Mouse (Mus musculus): ENCODE data around the gene Mnat1.

Mnat1 gene

DNA sequence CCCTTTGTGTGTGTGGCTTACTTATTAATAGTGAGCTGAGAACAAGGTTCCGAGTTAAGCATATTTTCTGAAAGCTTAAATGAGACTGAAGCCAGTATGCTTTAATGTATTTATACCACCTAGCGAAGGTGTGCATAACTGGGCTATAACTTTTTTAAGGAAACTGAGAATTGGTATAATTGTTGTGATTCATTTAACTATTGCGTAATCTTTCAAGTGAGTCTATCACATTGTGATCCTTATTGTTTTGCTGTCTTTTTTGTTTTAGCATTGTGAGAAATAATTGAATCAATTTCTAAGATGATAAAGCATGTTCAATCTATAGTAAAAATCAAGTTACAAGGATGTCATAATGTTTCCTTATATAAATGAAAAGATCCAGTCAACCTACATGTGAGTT is 104.9 kb downstream of the Mnat1 start:
- no peak for DNase-seq (ENCODE audit: low read depth, low spot score)

DNA sequence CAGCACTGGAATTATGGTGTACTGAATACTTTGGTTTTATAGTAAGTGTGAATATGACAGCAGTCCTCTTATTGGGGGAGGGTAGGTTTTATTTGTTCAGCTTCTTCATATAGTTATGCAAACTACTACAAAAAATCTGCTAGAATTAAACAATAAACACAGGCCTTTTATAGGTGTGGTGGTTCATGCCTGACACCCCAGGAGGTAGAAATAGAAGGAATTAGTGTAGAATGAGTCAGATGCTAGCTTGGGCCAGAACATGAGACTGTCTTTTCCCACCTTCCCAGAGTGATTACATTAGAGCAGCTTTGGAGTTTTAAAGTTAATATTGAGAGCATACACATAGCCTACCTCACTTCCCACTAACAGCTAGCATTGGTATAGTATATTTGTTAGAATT is 106.7 kb downstream of the Mnat1 start:
- no peak for DNase-seq (ENCODE audit: low read depth, low spot score)

DNA sequence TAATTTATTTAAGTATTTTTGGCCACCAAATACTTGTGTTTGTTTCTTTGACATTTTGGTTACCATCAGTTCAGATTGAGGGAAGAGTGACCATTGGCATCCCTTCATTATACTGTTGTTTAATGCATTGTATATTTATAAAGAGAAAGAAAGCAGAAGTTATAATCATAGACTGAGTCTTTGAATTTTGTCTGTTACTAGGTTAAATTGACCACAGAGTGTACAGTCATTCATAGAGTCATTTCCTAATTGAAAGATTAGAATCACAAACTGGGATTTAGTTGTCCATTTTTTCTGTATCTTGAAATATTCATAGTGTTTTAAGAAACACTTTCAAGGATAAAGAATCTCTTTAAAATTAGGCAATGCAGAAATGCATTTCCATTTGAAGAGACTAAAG is 108.0 kb downstream of the Mnat1 start:
- DNase-seq (ENCODE audit: low read depth, low spot score) = no peak

DNA sequence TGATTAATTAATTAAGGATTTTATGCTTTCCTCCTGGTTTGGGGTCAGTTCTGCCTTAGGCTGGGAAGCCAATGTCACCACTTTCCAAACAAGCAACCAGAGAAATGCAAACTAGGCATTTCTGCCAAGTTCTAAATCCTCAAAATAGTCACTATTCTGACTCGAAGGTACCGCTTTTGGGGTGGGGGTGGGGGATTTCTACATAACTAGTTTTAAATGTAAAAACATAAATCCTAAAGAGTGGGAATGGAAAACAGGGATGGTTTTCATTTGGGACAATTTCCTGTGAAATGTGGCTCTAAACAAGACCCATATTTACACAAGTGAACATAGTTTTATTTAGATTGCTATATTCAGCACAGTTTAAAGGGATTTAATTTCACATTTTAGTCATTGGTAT is 109.1 kb downstream of the Mnat1 start:
- no peak for DNase-seq (ENCODE audit: low read depth, low spot score)

DNA sequence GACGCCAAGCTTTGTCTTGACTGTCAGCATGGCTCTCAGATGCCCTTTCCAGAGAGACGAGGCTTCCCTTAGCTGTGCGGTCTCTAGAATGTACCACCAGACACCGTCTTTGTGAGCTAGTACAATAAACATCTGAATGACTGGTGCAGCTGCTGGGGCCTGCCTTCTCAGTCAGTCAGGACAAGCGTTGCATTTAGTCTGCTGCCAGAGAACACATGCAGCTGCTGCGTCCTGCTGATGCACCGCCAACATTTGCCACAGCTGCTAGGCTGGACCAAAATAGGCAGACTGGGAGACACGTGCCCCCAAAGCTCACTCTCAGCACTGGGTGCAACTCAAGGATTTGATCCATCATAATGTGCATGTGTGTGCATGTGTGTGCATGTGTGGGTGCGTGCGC is 118.4 kb downstream of the Mnat1 start:
- DNase-seq (ENCODE audit: low read depth, low spot score) = no peak

DNA sequence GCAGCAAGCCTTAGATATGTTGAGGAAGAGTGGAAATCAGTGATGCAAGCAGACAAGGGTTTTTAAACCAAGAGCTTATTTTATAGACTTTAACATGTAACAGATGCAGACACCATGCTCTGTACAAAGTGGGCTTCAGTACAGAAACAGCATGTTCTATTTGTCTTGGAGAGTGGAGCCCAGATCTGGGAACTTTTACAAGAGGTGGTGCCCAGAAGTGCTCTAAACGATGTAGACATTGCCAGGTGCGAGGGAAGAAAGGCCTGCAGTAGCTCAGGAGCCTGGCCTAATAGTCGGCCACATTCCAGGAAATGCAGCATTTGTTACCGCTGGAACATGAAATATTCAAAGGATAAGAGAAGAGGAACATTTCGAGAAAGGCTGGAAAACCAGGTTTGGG is 122.2 kb downstream of the Mnat1 start:
- DNase-seq (ENCODE audit: low read depth, low spot score) = no peak

DNA sequence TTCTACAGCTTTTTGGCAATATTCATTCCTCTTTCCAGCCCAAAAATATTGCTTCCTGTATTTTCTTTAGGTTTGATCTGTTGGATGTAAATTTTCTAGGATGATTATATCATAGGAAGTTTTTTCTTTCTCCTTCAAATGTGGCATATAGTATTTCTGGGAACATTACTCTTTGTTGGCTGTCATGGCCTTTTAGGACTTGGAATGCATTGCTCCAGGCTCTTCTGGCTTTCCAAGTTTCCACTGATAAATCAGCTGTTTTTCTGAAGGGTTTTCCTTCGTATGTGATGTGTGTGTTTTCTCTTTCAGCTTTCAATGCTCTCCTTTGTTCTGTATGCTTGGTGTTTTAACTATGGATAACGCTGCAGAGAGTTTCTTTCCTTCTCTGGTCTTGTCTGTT is 131.5 kb downstream of the Mnat1 start:
- no peak for DNase-seq (ENCODE audit: low read depth, low spot score)

DNA sequence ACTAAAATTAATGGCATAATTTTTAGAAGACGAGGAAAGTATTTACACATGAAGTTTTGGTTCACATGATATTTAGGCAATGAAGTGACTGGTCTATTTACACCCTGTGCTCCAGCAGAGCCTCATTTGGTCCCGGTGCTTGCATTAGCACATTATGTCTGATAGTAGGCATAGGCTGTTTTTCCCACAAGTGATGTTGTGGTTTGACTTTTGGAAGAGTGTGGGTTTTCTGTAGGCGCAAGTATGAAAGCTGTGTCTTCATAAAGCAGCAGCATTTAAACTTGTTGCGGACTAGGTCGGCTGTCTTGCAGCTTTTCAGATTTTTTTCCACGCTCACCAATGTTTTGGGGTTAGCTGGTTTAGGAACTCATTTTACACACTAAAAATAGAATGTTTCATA is 135.8 kb downstream of the Mnat1 start:
- no peak for DNase-seq (ENCODE audit: low read depth, low spot score)

DNA sequence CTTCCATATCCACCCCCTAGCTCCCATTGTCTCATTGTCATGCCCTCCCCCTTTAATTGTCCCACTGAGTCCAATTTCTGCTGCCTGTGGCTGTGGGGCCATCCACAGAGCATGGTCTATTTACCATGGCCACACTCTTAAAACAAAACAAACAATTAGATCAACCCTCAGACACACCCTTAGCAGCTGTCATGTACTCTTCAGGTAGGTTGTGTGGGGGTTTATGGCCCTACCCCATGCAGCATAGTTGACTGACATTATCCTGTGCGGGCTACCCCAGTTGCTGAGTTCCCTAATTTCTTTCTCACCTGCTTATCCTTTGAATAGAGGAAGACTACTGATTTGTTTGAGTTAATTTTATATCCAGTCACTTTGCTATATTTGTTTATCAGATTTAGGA is 136.8 kb downstream of the Mnat1 start:
- DNase-seq (ENCODE audit: low read depth, low spot score) = no peak

DNA sequence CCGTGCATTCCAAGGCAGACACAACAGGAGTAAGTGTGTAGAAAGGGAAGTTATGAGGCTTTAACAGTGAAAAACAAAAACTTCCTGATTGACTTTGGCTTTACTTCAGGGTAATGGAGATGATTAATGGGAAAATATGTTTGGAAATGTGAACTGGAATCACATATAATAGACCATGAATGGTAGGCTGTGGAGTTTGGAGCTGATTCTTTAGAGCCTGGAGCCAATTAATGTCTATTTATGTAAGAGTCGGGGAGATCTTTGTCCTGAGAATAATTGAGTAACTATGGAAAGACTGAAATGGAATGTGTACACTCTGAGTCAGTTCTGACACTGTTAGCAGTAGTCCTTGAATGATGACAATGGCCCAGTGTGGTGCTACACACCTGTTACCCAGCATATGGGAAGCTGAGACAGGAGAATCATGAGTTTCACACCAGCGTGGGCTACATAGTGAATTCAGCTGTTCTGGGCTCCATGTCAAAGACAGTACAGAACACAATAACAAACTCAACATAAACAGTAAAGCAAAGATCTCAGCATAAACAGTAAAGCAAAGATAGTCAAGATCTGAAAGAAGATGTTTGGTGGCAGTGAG is 142.0 kb downstream of the Mnat1 start:
- DNase-seq (ENCODE audit: low read depth, low spot score) = no peak

DNA sequence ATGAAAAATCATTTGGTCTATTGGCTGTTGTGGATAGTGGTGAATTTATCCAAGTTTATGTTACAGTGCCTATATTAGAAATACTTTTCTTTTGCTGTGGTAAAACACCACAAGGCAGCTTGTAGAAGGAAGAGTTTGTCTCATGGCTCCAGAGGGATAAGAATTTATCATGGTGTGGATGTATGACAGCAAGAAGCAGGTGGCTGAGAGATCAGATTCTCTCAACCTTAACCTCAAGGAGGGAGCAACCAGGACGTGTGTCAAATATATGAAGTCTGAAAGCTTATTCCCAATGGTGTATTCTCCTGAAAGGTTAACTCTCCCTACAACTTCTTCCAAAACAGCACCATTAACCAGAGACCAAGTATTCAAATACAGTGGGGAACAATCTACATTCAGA is 143.1 kb downstream of the Mnat1 start:
- DNase-seq (ENCODE audit: low read depth, low spot score) = no peak

DNA sequence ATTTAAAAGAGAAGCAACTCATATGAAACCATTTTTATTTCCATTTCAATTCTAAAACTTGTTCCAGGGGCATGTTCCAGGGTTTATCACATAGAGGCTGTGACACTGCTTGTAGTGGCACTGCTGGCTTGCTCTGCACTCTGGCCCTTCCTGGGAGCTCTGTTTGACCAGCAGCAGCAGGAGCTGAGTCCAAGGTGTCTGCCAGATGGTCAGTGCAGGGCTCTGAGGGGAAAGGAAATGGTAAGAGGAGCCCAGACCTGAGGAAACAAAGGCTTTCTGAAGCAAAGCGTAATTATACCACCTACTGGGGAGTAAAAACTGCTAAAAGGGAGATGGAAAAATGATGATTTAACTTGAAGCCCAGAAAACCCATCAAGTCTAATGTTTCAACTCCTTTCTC is 145.0 kb downstream of the Mnat1 start:
- DNase-seq (ENCODE audit: low read depth, low spot score) = no peak

DNA sequence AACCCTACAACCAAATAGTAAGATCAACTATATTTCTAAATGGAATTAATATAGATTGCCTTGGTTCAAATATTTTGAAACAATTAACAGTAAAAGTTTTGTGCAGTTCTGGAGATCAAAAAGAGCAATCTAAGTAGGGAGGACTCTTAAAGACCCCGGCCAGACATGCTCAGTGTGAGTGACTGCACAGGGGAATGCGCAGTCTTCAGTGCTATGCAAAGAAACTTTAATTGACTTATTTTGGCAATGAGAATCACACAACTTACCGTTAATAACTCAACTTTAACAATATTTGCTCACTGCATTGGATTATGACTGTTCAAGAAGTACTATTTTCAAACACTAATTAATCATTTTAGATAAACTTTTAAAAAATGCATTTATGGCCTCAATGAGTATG is 146.0 kb downstream of the Mnat1 start:
- DNase-seq (ENCODE audit: low read depth, low spot score) = no peak

DNA sequence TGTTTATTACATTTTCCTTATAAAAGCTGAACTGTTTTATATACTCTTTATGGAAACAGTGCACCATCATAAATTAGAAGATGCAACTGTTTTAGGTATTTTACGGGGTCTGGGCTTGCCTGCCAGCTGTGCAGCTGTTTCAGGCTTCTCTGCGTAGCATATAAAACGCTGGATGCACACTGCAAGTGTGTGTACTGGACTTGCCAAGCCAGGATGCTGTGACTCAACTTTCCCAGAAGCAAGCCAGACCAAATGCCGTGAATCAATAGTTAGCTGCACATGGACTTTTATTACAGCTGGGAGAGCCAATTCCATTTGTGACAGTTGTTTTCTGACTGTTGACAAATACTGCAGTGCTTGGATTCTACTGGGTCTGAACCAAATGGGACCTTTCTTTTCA is 146.4 kb downstream of the Mnat1 start:
- no peak for DNase-seq (ENCODE audit: low read depth, low spot score)

DNA sequence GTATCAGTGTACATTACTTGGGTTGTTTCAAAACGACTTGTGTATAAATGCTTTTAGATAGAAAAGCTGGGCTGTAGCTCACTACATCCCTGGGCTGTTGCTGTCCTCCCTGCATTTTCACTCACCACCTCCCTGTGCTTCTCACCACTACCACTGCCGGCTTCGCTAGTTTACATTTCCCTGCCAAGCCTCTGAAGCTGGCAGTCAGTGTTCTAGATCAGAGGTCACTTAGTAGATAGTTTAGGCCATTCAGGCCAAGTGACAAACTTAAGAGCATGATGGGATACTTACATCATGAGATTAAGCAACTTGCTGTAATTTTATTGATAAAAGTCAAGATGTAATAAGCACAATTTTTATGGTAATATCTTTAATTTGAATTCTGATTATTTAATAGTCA is 151.4 kb downstream of the Mnat1 start:
- no peak for DNase-seq (ENCODE audit: low read depth, low spot score)

DNA sequence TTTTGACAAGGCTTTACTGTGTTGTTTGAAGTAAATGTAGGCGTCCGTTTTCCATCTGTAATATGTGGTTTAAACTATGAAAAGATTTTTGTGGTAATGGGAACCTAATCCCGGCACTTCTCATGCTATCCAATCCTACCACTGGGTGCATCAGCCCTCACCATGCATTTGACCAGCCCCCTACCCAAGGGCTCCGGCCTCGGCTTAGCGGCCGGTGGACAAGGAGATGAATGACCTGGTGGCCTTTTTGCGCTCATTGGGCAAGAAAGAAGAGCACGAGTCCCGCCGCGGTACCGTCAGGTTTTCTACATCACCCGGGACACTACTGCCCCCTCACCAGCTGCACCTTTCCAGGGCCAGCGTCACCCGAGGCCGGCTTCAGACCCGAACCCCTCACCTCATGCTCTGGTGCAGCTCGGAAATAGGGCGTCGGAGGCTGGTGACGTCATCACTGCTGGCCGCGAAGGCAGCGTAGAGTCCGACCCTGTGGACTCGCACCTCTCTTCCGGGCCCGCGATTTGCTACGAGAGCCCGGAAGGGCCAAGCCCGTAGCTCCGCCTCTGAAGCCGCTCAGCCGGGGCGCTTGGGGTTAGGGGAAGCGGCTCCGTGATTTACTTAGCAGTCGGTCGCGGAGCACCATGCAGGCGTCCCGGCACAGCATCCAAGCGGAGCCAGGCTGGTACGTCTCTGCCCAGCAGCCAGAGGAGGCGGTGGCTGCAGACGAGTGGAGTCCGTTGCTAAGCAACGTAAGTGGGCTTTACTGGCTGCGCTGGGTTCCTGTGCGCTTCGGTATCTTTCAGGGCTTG is 163.0 kb downstream of the Mnat1 start, which contains the start of the genes Trmt5 and Slc38a6:
Gene Trmt5 (minus strand): TSS at position 424 of the 806 bp plus-strand sequence.
Gene Slc38a6 (plus strand): TSS at position 493 of the 806 bp plus-strand sequence.
- peak; percentile 93 for DNase-seq (ENCODE audit: low read depth, low spot score)

DNA sequence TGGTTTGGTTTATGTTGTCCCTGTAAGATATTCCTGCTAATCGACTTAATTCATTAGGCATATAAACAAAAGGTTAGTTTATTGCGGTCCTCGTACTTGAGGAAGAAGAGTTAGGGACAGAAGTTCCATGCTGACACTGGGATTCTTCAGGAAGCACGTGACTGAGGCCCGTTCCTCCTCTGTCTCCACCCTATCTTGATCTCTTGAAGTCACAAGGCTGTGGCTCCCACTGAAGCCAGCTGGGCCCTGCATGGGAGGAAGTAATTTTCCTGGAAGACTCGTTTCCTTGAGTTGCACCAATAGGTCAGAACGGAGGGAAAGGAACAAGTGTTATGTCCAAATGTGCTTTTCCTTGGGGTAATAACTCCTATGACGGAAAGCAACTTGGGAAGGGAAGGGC is 164.1 kb downstream of the Mnat1 start:
- DNase-seq (ENCODE audit: low read depth, low spot score) = no peak

DNA sequence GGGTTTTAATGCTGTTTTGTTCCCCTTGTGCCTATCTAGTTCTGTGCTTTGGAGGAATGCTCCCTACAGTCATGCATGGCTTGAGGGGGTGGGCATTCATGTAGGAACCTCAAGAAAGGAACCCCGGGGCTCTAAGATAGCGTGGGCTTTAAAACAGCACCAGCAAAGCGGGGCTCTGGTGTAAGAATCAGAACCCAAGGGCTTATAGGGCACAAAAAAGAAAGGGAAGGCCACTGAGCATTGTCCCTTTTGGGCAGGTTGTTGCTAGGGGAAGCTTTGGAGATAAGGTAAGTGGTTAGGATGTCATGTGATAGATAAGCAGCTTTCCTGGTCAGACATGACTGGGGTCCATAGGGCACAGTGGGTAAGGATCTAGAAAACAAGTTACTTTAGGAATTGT is 165.1 kb downstream of the Mnat1 start:
- no peak for DNase-seq (ENCODE audit: low read depth, low spot score)

DNA sequence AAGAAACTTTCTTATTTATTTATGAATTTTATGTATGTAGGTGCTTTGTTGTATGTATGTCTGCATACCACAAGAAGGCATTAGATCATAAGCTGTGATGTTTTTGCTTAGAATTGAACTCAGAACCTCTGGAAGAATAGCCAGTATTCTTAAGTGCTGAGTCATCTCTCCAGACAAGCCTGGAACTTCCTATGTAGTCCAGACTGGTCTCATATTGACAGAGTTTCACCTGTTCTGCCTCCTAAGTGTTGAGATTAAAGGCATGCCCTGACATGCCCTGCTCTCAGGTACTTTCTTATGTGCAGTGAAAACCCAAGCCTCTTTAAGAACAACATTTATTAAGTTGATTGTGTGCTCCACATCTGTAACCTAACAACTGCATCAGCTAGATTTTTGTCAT is 171.4 kb downstream of the Mnat1 start:
- DNase-seq (ENCODE audit: low read depth, low spot score) = no peak

DNA sequence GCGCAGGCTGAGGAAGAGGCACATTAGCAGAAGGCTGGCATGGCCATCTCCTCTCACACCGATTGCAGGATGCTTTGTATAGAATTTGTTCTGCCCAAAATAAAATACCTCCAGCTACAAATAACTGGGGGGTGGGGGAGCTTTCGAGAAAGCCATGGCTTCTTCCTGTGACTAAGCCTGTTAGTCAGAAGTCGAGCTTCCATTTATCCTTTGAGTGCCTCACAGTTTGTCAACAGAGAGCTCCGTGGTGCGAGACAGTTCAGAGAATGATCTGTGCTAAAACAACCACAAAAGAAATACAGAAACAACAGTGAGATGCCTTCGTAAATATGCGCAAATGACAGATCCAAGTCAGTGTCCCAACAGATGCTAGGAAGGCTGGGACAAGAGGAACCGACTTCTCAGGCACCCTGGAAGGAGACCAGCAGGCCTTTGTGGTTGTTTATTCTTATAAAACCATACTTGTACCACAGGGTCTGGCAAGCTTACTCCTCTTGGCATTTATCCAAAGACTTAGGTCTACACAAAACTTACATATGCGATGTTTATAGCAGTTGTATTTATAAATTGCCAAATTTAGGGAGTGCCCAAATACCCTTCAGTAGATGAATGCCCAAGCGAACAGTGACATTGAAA is 172.1 kb downstream of the Mnat1 start:
- DNase-seq (ENCODE audit: low read depth, low spot score) = no peak

DNA sequence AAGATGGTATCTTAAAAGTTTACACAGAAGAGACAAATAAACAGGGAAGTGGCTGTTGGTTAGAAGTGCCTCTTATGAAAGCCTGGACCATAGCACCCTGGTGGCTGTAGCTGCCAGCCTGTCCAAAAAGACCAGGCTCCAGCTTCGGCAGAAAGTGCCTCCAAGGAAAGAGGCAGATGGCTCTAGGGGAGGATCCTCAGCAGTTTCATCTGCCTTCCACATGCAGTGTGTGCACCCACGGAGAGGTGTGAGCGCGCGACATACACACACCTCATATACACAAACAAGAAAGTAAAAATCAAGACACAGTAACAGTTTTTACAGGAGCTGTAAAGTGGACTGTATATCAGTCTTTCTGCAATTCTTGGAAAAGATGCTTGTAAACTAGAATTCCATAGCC is 175.1 kb downstream of the Mnat1 start:
- no peak for DNase-seq (ENCODE audit: low read depth, low spot score)

DNA sequence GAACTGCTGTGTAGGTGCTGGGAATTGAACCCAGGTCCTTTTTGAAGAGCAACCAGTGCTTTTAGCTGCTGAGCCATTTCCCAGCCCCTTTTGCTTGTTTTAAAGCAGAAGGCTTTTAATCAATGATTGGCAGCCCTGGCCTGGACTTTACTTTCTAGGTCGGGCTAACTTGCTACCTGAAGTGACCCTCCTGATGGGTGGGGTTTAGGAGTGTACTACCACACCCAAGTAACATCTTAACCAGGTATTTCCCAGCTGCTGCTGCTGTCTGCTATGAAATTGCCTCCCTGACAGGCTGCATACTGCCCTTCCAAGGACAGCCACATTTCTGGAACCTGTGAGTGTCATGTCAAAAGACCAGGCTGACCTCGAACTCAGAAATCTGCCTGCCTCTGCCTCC is 177.0 kb downstream of the Mnat1 start:
- no peak for DNase-seq (ENCODE audit: low read depth, low spot score)

DNA sequence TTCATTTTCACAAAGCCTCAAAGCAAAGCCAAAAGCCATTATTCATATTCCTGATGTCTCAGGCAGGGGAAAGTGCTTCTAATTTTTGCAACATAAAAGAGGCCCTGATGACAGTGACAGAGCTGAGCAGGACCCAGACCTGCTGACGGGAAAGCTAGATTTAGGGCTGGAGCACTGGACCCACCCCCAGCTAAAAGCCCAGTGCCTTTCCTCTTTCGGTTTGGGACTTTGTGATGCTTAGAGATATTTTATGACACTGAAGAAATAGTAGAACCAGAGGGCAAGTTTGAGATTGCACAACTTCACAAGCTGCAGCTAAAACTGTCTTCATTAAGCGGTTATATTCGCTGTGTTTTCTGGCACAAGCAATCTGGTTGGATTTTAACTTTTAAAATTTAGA is 181.1 kb downstream of the Mnat1 start:
- no peak for DNase-seq (ENCODE audit: low read depth, low spot score)

Data from CD4-positive helper T cell, adult 2 months (primary cell).